Mouse (Mus musculus) gastrocnemius, postnatal 14 days (tissue): ENCODE results near the gene Smg5. TPM values are rescaled to one million over a fixed set of nuclear protein-coding genes. Genes with fewer than 3 reads are reported as not detected.
"Not testable (repeated sequence)": the region's sequence is repeated elsewhere in the genome, so short reads cannot be mapped to it uniquely, and the experiment has no call there.

Source experiments
- DNase-seq: peaks from one replicate; pipeline ENCODE4 v3.0.0; 2021; ENCODE audit warnings: mixed read lengths
- intact Hi-C: fragments of 180-260 bp; cut with DNase I; formaldehyde crosslinking; loops from one replicate; pipeline ENCODE4 v1.15.1; 2025; ENCODE audit warnings: low total_unique reads
- total RNA-seq, 2 experiments: library from RNA; stranded (reverse); gene quantifications; 2 replicates each; pipeline ENCODE4 v1.2.3; 2021

Gene Smg5
- total RNA-seq, 2 experiments from 2014 or later = 29.2 to 32.4 TPM

DNA sequence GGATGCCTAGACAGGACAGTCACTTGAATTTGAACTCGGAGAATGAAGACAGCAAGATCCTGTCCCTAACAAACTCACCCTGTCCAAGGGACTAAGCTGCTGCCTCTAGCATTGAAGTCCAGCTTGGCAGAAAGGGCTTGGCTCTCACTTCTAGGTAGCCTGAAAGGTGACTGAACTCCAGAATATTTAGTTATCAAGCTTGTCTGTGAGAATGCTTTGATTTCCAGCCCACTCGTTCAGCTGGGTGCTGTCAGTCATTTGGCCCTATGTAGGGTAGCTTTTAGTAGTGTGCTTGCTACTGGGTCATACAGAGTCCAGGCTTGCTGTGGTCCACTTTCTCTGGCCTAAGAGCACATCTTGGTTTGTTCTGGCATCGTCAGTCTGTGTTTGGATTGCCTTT, 2.9 kb downstream of the Smg5 start:
- no peak for DNase-seq
- intact Hi-C loops = no loop called here

DNA sequence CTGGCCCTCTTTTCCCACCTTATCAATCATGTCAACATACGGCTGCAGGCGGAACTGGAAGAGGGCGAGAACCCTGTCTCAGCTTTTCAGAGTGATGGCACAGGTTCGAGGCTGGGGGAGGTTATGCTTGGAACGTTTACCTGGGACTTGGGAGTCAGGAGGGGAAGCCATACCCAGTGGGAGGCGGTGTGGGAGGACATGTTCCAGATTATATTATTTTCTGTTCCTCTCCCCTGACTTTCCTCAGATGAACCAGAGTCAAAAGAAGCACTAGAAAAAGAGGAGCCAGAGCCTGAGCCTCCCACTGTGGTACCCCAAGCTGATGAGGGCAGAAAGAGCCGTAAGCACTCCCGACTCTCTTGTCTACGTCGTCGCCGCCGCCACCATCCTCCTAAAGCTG, 14.7 kb downstream of the Smg5 start:
- no peak for DNase-seq
- intact Hi-C loops = no loop called here

DNA sequence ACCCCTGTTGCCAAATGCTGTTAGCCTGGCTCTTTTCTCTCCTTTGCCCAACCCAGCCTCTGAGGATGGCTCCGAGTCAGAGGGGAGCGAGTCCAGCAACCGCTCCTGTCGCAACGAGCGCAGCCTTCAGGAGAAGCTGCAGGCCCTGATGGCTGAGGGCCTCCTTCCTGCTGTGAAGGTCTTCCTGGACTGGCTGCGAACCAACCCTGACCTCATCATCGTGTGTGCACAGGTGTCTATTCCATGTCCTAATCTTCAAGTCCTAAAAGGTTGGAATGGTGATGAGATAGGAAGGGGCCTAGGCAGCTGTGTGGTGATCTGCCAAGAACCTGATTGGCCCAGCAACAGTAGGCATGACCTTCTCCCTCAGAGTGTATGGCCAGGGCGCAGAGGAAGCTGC, 16.8 kb downstream of the Smg5 start:
- intact Hi-C loops = no loop called here
- DNase-seq = no peak

DNA sequence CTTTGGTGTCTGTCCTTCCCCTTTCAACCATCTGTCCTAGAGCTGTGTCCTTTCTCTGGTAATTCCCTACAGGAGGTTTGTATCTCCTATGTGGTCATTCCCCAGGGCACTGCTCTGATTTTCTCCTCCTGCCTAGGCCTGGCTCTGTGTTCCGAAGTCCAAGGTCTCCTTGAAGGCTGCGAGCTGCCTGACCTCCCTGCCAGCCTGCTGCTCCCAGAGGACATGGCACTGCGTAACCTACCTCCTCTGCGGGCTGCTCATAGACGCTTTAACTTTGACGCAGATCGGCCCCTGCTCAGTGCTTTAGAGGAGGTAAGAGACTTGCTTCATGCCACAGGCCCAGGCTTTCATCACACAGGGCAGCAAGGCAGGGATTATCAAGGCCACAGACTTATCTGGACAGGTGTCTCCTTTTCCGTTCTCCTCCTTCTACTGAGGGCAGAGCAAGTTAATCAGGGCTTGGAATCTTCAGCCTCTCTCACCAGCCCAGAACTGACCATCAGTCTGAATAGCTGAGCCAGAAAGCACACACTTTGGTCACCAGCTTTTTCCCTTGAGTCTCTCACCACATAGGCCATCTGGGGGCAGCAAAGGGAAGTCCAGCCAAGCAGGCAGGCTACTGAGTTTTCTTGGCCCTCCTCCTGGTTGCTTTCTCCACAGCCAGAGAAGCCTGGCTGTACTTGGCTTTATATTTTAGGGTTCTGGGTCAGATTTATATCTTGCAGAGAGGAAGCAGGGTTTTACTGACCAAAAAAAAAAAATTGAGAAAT, 18.5 kb downstream of the Smg5 start:
- no peak for DNase-seq
- intact Hi-C loops = no loop called here

DNA sequence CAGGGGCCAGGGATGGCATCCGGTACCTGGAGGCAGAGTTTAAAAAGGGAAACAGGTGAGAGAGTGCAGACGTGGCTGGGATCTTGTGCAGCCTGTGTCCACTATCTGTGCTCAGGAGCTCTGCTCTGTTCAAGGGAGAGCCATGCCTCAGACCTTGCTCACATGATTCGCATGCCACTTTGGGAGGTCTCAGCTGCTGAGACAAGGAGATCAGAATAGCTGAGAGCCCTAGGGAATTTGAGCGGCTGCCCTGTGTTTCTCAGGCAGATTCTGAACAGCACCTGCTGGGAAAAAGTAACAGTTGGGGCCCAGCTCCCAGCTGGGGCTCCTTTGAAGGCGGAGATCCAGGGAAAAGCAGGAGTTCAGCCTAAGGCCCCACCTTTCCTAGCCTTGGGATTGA, 23.5 kb downstream of the Smg5 start:
- no peak for DNase-seq
- intact Hi-C loops = no loop called here

DNA sequence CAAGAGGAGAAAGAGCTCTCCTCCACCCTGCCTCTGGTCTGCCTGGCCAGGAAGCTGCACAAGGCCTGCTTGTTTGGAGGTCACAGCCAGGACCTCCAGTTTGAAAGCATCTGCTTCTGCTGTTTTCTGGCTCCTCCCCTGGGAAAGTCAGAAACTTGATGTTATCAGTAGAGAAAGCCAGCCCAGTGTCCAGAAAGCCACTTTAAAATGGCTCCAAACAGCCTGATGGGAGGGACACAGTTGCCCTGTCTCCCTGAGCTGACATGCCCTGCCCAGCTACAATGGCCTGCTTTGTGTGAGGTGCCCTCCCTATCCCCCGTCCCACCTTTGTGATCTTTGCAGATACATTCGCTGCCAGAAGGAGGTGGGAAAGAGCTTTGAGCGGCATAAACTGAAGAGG, 23.9 kb downstream of the Smg5 start:
- DNase-seq = no peak
- intact Hi-C loops = no loop called here

DNA sequence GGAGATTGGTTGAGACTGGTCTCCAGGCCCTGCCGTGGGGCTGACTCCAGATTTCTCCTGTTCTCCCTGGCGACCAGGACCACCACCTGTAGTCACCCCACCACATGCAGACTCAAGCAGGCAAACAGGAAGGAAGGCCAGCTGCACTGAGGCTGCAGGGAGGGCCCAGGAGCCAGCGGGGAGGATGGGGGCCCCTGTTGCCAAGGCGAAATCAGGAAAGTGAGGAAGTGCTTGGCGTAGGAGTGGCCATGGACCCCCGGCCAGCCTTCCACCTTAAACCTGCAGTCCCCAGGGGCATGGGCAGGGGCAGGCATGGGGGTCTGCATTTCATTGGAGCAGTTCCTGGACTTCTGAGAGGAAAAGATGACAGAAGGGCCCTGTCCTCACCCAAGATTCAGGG, 25.0 kb downstream of the Smg5 start:
- DNase-seq = no peak
- intact Hi-C loops = no loop called here

DNA sequence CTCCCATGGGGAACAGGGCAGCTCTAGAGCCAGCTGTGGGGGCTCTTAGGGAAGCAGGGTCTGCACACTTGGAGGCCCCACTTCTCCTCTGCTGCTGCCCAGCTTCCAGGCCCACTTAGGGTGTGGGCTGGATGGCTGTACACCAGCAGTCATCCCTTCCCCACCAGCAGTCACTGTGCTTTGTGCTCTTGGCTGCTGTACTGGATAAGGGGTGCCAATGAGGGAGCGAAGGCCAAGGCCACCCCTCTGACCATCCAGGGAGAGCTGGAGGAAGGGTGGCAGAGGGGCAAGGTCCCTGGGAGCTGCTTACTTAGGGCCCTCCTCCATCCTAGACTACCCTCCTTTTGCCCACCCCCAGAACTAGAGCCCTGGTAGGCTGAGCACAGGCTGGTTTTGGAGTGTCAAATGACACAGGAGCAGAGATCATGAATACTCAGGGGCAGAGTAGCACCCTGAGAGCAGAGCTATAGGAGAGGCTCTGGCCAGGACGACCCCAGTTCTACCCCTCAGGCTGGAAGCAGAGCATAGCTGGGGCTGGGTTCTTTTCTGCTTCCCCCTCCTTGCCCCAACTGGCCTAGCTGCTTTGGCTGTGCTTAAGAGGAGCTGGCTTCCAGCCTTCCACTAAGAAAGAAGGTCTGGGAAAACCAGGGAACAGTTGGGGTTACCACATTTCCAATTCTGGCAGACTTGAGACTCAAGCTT, 25.7 kb downstream of the Smg5 start:
- intact Hi-C loops = no loop called here
- DNase-seq = no peak

DNA sequence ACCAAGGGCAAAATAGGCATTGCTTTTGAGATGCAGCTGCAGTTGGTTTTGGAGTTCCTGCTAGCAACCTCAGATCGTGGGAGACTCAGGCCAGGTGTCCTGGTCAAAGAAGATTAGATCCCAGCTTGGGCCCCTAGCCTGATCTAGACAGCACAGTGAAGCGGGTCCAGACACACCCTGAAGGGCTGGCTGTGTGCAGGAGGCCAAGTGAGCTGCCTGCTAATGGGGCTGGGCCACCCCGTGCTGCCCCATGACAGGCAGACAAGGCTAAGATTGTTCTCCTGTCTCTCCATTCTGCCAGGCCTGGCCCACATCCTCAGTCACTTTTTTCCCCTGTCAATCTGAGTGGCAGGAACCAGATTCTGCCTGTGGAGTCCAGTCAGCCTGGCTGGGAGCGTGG, 27.6 kb downstream of the Smg5 start:
- intact Hi-C loops = no loop called here
- no peak for DNase-seq

DNA sequence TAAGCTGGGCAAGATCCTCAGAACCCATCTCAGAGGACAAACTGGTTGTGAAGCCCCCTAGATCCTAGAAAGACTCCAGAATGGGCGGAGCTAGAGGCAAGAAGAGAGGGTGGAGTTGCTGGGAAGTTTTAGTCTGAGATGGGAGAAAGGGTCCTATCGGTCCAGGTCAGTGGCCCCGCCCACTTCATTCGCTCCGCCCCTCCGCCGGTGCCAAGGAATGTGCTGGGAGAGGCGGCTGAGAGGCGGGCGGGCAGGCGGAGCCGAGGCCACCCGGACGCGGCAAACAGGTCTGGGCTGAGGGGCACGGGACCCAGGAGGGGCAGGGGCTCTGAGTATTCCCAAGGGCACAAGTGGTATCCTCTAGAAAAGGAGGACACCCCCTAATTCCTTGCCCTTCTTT, 28.3 kb downstream of the Smg5 start, which contains the start of gene Paqr6:
Gene Paqr6 (plus strand): TSS at position 248 of the 400 bp plus-strand sequence.
- peak; percentile 75 for DNase-seq
- intact Hi-C loops = no loop called here

DNA sequence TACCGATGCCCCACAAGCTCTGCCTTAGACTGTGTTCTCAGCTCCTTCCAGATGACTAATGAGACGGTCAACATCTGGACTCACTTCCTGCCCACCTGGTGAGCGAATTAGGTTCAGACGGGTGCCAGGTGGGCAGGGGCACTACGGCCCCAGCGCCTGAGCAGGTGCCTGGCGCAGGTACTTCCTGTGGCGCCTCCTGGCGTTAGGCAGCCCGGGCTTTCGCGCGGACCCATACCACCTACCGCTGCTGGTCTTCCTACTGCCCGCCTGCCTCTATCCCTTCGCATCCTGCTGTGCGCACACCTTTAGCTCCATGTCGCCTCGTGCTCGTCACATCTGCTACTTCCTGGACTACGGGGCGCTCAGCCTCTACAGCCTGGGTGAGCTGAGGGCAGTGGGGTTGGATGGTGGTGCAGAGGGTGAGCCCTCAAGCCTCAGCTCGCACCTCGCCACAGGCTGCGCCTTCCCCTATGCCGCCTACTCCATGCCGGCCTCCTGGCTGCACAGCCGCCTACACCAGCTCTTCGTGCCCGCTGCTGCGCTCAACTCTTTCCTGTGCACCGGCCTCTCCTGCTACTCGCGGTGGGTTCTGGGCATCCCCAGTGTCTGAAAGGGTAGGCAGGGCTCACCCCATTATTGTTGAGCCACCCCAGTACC, 29.8 kb downstream of the Smg5 start:
- DNase-seq = no peak
- intact Hi-C loops = no loop called here

DNA sequence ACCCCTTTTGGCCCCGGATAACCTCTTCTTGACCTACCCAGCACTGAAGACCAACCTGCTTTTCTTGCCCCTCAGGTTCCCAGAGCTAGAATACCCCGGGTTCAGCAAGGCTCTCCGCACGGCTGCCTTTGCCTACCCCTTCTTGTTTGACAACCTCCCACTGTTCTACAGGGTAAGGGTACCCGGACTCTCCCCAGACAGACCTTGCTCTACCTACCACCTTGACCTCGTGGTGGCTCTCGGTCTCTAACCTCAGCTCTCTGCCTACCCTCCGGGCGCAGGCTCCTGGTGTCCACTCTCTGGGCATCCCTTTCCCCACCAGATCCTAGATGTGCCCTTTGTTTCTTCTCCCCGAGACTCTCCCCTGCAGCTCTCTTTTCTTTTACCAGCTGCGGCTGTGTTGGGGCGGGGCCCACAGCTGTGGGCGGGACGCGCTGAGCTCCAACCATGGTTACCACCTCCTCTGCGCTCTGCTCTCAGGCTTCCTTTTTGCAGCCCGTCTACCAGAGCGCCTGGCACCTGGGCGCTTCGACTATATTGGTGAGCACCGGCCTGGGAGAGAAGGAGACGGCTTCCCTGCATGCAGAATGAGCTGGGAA, 30.9 kb downstream of the Smg5 start:
- intact Hi-C loops = not testable (repeated sequence)
- peak; percentile 44 for DNase-seq

DNA sequence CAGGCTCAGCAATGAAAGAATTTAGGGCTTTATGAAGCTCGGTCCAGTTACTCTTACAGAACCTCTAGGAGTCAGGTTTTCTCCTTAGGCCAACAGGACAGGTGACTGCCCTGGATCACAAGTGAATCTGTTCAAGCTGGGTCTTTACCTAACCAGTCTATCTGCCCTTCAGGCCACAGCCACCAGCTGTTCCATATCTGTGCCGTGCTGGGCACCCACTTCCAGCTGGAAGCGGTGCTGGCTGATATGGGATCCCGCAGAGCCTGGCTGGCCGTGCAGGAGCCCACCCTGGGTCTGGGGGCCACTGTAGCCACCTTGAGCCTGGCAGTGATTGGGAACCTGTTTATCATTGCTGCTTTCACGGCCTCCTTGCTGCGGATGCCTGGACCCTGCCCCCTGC, 31.5 kb downstream of the Smg5 start:
- intact Hi-C loops, DNase-seq: not testable (repeated sequence)

DNA sequence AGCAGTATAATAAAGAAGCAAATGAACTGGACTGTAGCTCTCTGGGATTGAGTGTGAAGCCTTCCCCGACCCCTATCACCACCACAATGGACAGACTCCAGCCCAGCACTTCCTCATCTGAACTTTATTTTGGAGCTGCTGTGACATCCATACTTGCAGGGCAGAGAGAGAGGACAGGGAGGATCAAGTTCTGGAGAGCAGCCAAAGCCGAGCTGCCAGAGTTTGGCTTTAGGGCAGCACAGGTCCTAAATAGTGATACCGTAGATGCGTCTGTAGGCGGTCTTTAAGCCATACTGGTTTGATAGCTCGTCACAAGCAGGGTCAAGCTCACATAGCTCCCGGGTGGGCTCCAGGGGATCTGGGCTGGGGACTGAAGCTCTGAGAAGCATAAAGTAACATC, 32.5 kb downstream of the Smg5 start:
- intact Hi-C loops = not testable (repeated sequence)
- peak; percentile 48 for DNase-seq

DNA sequence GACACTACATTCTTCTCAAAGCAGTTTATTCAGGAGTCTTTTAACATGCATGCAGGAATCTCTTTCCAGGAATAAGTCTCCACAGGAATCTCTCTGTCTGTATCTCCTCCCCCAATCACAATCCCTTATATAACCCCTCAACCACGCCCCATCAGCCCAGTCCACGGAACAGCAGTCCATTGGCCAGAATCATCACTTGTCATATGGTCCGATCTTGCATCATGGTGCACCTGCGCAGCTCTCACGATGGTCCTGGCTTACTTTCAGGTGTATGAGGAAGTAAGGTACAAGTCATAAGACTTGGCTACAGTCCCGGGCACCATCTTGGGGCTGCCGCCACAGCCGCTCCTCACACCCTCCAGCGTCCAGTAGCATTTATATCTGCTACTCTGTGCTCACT, 36.6 kb downstream of the Smg5 start, which contains the start of gene Bglap3:
Gene Bglap3 (minus strand): TSS at position 101 of the 400 bp plus-strand sequence.
- intact Hi-C loops, DNase-seq: not testable (repeated sequence)

DNA sequence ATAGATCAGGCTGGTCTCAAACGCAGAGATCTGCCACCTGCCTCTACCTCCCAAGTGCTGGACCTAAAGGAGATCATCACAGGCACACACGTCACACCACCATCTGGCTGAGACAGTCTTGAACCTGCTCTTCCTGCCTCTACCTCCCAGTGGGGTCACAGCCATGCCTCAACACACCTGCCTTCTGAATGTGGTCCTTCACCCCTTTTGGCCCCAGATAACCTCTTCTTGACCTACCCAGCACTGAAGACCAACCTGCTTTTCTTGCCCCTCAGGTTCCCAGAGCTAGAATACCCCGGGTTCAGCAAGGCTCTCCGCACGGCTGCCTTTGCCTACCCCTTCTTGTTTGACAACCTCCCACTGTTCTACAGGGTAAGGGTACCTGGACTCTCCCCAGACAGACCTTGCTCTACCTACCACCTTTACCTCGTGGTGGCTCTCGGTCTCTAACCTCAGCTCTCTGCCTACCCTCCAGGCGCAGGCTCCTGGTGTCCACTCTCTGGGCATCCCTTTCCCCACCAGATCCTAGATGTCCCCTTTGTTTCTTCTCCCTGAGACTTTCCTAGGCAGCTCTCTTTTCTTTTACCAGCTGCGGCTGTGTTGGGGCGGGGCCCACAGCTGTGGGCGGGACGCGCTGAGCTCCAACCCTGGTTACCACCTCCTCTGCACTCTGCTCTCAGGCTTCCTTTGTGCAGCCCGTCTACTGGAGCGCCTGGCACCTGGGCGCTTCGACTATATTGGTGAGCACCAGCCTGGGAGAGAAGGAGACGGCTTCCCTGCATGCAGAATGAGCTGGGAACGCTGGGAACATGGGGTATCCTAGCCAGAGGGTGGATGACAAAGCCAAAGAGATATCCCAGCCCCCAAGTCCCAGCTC, 39.9 kb downstream of the Smg5 start:
- DNase-seq, intact Hi-C loops: not testable (repeated sequence)

DNA sequence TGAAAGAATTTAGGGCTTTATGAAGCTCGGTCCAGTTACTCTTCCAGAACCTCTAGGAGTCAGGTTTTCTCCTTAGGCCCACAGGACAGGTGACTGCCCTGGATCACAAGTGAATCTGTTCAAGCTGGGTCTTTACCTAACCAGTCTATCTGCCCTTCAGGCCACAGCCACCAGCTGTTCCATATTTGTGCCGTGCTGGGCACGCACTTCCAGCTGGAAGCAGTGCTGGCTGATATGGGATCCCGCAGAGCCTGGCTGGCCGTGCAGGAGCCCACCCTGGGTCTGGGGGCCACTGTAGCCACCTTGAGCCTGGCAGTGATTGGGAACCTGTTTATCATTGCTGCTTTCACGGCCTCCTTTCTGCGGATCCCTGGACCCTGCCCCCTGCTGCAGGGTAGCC, 40.6 kb downstream of the Smg5 start:
- intact Hi-C loops, DNase-seq: not testable (repeated sequence)

DNA sequence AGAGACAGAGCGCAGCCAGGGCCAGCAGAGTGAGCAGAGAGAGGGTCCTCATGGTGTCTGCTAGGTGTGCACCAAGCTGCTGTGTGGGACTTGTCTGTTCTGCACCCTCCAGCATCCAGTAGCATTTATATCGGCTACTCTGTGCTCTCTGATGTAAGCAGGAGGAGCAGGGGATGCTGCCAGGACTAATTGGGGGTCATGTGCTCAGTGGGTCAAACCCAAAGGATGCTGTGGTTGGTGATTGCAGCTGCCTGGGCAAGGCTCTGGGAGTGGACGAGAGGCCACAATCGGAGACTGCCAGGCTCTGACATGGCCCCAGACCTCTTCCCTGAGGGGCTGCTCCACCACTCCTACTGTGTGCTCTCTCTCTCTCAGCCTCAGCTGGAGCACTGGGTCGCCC, 42.5 kb downstream of the Smg5 start, which contains the start of gene Bglap2:
Gene Bglap2 (minus strand): TSS at position 101 of the 400 bp plus-strand sequence.
- intact Hi-C loops, DNase-seq: not testable (repeated sequence)
